Mouse (Mus musculus) megakaryocyte-erythroid progenitor cell, adult 5-6 weeks (primary cell): ENCODE data around the gene Ltb4r1. TPM values are rescaled to one million over a fixed set of nuclear protein-coding genes. Genes with fewer than 3 reads are reported as not detected.
"Not testable (repeated sequence)": the region's sequence is repeated elsewhere in the genome, so short reads cannot be mapped to it uniquely, and the experiment has no call there.

ENCODE experiments used
- ATAC-seq: replicated peaks from 2 replicates; pipeline ENCODE4 v1.8.0; 2016; ENCODE audit warnings: mild to moderate bottlenecking, inconsistent platforms; ENCODE audit not compliant: severe bottlenecking, poor library complexity, low FRiP score, low TSS enrichment
- total RNA-seq, 2 experiments: library from RNA; stranded (forward) in 1 of 2; stranded (reverse) in 1 of 2; fragments of 200-1000, 215-1000 nt in 1 of 2; fragments of >200 nt in 1 of 2; fragmentation: Nextera tagmentation in 1 of 2; gene quantifications; 2 replicates each; pipeline ENCODE4 v1.2.3; 2014 to 2017

Gene Ltb4r1
- total RNA-seq, 2 experiments from 2014 or later: 0.50 to 3.1 TPM

DNA sequence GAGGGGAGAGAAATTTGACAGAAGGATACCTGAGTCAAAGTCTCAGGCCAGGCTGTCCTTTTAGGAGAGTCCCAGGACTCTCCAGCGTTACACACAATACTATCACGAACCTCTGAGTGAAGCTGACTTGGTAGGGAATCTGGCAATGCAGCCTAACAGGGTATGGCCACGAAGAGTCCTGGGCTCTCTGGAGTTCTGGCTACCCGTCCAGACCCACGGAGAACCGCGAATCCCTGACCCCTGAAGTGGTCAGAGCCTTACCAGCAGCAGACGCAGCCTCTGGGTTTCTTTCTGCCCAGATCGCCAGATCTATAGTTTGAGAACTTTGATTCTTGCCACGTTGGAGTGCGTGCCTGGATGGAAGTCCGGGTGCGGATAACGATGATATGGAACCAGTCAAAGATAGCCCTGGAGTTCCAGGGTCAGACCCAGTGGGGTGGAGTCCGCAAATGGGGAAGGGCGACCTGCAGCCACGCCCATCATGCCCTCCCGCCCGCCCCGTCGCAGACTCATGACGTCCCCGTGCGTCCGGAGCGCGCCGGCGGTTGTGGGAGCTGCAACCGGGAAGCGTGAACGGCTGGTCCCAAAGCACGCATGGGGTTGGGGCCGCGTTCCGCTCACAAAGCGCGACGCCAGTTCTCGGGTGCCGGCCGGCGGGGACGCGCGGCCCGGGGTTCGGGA is 20.4 kb upstream of the Ltb4r1 start, which contains the start of the genes Dhrs1 and Nop9:
Dhrs1 (minus strand) TSS at position 511 of the 681 bp plus-strand sequence.
Nop9 (plus strand) TSS at position 514 of the 681 bp plus-strand sequence.
- peak; percentile 65 for ATAC-seq

DNA sequence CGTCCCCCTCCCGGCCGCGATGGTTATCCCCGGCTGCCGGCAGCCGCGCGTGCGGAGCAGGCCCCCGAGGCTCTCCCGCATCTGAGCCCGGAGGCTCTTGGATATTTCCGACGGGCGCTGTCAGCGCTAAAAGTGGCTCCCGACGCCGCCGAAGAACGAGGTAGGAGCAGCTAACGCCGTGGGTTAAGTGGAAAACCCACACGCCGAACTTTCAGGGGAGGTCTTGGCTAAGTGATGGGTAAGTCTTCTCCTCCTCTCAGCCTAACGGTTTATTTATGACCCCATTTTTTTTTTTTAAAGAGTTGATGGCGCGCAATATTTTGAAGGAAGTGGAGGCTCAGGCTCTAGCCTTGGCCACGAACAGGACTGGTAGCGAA is 19.9 kb upstream of the Ltb4r1 start:
- ATAC-seq: no peak

DNA sequence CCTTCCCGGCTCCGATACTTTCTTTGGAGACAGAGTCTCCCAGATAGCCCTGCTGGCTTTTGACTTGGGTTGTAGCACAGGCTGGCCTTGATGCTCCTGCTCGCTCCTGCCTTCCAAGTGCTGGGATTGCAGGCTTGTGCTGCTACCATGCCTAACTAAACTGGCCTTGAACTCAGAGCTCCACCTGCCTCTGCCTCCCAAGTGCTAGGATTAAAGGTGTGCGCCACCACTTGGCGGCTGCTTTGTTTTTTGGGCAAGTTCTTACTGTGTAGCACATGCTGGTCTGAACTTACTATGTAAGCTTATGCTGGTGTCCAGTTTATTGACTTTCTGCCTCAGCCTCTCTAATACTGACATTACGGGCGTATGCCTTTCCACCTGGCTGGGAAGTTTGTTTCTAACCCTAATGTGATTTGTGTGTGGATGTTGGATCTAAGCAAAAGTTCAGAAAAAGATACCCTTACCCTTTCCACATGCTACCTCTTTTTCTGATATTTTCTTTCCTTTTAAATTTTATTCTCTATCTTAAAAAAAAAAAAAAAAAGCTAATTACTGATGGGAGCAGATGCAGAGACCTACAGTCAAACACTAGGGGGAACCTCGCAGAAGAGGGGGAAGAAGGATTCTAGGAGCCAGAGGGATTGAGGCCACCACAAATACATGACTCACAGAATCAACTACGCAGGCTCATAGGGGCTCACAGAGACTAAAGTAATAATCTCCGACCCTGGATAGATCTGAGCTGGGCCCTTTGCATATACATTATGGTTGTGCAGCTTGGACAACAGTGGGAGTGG is 18.5 kb upstream of the Ltb4r1 start:
- ATAC-seq: no peak

DNA sequence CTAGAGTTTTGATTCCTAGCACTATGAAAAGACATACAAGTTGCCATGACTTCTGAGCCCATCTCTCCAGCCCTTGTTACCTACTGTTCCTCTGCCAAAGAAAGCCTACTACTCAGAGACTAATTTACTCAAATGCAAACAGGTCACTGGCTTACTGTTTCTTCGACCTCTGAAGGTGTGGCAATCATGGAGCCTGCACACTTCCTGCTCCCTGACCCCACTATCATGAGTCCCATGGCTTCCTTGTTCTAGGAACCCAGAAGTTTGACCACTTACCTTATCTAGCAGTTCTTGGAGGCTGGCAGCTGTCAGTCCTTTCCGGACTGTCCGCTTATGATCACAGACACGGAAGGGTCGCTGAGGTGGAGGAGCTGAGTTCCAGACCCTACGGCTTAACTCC is 8.2 kb upstream of the Ltb4r1 start:
- no peak for ATAC-seq

DNA sequence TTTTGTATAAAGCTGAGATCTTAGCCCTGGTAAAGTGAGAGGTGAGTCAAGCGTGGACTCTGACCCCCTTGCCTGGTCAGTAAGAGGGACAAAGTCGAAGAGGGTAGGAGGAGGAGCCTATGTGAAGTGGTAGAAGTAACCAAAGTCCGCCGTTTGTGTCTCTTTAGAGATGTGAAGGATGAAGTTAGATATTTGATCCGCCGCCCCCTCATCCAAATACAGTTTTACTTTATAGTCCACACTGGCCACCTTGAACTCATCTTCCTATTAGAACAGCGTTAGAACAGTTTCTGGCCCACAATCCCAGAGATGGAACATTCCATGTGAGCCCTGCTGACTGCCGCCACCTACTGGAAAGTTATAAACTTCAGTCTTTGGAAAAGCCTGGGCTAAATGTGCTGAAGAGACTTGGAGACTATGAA is 7.4 kb upstream of the Ltb4r1 start, which contains the start of gene Cideb:
Cideb (minus strand) TSS at position 96 of the 422 bp plus-strand sequence.
- ATAC-seq: peak; percentile 55

DNA sequence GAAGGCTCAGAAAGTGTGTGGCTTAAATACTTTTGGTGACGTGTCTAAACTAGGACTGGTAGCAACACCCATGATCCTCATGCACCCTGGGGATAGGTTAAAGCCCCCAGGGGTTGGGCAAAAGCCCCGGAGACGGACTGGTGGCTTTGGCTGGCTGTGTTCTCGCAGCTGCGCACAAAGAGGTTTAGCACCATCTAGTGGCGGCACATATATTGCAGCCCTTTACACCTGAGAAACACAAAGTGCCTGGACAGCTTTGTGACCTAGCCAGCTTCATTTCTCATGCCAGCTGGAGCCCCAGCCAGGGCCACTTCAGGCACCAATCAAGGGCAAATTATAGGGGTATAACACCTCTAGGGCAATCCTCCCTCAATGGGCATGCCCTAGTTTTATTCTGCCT is 5.6 kb upstream of the Ltb4r1 start:
- ATAC-seq: not testable (repeated sequence)

DNA sequence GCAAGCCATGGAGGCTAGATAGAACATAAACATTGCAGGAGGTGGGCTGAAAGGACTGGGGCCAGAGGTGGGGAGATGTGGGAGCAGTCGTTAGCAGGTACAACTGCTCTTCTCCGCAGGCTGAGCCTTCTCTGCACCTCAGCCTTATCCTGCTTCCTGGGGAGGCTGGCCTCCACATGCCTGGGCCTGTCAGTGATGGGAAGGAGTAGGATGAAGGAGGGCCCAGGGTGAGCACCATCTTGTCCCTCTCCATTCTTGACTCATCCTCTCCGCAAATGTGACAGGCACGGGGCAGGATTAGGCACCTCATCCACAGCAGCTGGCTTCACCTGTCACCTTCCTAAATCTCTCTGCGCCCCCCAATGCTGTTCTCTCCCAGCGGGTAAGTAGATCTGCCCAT is 4.6 kb upstream of the Ltb4r1 start, which contains the start of gene Ltb4r2:
Ltb4r2 (plus strand) TSS at position 266 of the 400 bp plus-strand sequence.
- no peak for ATAC-seq

DNA sequence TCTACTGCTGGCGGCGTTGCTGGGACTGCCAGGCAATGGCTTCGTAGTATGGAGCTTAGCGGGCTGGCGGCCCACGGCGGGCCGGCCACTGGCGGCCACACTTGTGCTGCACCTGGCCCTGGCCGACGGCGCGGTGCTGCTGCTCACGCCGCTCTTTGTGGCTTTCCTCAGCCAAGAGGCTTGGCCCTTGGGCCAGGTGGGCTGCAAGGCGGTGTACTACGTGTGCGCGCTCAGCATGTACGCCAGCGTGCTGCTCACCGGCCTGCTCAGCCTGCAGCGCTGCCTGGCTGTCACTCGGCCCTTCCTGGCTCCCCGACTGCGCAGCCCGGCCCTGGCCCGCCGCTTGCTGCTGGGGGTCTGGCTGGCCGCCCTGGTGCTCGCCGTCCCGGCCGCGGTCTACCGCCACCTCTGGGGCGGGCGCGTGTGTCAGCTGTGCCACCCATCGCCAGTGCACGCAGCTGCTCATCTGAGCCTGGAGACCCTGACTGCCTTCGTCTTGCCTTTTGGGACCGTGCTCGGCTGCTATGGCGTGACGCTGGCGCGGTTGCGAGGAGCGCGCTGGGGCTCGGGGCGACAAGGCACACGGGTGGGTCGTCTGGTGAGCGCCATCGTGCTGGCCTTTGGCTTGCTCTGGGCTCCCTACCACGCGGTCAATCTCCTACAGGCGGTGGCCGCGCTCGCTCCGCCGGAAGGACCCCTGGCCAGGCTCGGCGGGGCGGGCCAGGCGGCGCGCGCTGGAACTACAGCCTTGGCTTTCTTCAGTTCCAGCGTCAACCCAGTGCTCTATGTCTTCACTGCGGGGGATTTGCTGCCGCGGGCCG is 3.6 kb upstream of the Ltb4r1 start:
- ATAC-seq: 0 out of 2 replicates have a peak, but pooled peaks have one; percentile 7

DNA sequence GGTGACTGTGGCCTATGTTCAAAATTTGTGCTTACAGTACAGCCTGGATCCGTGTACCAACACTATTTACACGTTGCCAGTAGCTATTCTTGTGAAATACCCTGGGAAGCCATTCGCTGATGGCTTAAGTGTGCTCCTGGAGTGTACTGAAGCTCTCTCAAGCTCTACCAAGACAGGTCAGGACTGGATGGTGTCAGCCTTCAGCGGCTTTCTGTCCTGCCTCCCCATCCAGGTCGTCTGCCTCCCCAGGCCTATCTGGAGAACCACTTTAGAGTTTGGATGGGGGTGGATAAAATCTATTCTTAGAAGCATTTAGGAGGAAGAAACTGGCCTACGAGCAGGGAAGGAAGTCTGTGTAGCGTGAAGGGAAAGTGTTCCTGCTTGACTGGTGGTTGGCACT is 2.6 kb upstream of the Ltb4r1 start:
- no peak for ATAC-seq

DNA sequence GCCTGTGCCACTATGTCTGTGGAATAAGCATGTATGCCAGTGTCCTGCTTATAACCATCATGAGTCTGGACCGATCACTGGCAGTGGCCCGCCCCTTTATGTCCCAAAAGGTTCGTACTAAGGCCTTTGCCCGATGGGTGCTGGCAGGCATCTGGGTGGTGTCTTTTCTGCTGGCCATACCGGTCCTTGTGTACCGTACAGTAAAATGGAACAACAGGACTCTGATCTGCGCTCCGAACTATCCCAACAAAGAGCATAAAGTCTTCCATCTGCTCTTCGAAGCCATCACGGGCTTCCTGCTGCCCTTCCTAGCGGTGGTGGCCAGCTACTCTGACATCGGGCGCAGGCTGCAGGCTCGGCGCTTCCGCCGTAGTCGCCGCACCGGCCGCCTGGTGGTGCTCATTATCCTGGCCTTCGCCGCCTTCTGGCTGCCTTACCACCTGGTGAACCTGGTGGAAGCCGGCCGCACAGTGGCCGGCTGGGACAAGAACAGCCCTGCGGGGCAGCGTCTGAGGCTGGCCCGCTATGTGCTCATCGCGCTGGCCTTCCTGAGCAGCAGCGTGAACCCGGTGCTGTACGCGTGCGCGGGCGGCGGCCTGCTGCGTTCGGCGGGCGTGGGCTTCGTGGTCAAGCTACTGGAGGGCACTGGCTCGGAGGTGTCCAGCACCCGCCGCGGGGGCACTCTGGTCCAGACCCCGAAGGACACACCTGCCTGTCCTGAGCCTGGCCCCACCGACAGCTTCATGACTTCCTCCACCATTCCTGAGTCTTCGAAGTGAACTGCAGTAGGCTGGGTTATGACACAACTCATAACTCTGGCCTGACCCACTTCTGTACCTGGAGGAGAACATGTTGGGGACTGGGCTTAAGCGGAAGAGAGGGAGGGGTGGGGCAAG is 2.0 kb downstream of the Ltb4r1 start:
- ATAC-seq: peak; percentile 58

DNA sequence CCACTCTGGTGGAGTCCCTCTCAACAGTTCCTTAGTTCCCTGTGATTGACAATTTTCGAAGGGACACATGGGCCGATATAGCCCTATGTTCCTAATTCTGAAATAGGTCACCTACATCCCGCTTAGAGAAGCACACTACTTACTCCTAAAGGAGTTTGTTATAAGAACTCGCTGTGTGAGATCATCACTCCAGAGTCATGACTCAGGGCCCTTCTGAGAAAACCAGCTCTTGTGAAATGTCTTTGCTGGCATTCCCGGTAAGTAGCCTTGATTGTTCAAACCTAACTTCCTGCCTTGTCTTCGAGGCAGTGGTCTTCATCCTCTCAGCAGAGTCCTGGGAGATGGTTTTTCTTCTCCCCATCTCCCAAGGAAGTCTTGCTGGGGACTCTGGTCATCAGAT is 2.8 kb downstream of the Ltb4r1 start:
- ATAC-seq: no peak

DNA sequence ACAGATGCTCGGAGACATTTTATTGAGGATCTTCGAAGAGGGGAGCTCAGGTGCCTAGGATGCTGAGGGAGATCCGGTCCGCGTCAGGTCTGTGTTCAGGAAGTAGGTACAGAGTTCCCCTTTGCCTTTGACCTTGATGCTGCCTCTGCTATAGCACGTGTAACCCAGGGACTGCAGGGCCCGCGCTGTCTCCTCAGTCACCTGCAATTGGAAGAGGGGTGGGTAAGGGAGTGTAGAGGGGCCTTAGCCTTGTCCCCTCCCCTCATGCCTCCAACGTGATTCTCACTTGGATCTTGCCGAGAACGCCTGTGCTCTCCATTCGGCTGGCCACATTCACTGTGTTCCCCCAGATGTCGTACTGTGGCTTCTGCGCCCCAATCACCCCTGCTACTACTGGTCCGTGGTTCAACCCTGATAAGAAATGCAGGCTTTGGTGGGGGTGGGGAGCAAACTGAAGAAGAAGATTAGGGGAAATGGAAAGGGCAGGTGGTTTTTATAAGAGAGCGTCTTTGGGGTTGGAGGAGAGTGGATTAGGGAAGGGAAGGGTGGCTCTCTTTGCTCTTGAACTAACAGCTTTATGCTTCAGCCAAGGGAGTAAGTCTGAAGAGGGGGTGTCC is 3.4 kb downstream of the Ltb4r1 start:
- peak; percentile 59 for ATAC-seq

DNA sequence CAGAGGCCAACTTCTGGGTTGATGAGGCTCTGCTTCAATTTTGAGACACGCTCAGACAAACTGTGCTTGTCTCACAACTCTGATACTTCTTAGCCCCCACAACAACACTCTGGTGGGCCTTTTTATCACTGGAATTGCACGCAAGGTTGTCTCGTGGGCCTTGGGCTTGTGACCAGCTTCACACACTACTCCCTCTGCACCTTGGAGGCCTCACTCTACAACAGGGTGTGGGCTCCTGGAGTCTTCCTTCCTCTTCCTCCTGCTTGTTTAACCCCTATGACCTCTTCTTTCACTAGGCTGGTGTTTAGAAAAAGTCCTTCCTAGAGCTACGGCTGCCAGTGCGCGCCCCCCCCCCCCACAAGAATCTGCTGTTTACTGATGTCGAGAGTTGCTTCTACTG is 10.9 kb downstream of the Ltb4r1 start:
- no peak for ATAC-seq

DNA sequence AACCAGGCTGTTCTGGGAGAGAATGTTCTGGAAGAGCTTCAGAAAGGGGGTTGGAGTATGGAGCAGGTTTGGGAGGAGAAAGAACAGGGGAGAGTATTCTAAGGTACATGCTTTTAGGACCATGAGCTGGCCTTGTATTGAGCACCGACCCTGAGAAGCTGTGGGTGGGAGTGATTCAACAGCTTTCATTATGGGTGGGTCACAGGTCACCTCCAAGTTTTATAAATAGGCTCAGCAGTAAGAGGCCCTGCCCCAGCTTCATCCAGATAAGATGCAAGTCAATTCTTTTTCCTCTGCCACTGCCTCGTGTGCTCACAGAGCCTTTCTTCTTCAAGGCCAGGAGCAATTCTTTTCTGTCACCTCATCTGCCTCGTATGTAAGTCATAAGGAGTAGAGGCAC is 11.4 kb downstream of the Ltb4r1 start:
- ATAC-seq: no peak

DNA sequence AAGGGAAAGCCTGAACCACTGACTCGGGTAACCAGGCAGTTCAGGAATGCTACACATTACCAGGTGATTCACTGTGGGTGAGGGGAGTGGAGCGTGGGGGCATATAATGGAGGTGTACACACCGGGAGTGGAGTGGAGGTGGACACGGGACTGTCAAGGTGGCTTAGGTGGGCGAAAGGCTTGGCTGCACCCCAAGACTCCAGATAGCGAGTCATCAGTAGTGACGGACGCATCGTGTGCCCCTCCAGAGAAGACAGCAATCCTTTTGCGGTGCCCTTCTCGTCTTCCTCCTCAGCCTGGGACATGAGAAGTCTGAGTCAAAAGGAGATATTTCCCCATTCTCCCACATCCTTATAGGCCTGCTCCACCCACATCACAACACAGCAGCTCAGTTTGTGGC is 12.0 kb downstream of the Ltb4r1 start:
- no peak for ATAC-seq

DNA sequence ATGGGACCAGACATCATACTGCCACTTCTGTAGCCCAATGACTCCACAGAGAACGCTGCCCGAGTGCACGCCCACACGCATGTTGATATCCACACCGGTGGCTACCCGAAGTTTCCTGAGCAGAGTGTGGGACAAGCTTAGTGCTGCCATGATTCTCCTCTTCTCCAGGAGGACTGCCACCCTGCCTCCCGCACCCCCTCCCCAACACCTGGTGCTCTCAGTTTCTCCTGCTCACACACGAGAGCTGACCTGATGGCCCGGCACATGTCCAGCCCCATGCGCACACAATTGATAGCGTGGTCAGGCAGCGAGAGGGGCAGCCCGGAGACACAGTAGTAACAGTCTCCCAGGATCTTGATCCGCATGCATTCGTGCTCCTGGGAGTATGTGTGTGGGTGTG is 12.9 kb downstream of the Ltb4r1 start:
- no peak for ATAC-seq

DNA sequence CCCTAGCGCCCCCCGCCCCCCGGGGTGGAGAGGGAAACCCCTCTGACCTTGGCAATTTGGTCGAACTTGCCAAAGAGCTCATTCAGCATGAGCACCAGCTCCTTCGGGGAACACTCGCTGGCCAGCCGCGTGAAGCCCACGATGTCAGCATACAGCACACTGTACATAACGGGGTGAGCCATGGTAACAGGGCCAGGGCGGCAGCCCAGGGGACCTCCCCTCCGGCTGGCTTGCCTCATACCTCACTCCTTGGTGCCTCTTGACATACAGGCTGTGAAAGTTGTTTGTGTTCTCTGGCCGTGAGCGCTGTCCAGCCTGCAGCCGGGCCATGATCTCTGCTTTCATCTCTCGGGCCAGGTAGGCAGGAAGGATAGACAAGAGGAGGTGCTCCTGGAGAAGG is 13.9 kb downstream of the Ltb4r1 start:
- no peak for ATAC-seq

DNA sequence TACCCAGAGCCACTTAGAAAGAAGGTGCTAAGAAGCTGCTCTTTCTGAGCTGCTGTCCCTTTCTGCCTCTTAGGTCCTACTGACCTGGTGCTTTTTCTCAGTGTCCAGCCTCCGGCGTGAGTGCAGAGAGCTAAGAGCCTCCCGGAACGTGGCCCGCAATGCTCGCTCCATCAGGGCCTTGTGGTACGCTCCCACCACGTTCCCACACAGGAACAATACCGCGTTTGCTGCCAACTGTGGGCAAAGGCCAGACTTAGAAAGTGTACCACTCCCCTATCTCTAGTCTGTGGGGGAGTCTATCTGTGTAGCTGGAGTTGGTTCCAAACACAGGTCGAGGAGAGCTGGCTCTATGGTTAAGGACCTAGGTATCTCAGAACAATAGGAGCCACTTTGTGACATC is 15.0 kb downstream of the Ltb4r1 start:
- no peak for ATAC-seq

DNA sequence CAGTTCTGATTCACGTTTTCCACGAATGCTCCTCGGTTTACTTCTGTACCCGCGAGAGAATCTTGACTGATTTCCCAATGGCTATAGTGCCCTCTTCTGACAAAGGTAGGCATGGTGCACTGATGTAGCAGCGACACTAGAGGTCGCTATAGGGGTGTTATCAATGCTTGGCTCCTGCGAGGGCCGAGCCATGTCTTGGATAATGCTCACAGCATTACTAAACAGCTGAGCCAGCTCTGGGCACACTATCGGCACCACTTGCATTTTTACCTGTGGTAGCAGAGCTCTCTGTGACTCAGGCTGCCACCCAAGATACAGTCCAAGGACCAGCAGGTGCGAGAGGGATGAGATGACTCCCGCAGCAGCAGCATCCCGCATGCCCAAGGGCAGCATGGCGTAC is 15.5 kb downstream of the Ltb4r1 start:
- ATAC-seq: peak; percentile 87
